Mouse (Mus musculus) olfactory bulb, adult 2 months (tissue): ENCODE measurements around the gene Gm49361. TPM values are rescaled to one million over a fixed set of nuclear protein-coding genes. Genes with fewer than 3 reads are reported as not detected.
A peak's percentile ranks its signal among the peaks of the same experiment; 100 is the strongest.

Experiments
- H3K27ac ChIP-seq: fragments of 200-500 bp; 2 replicates; pipeline ENCODE4 v1.5.1; 2012; ENCODE audit warnings: low read depth, low read length; ENCODE audit not compliant: insufficient read depth
- H3K4me1 ChIP-seq: fragments of 200-500 bp; 2 replicates; pipeline ENCODE4 v1.6.1; 2012; ENCODE audit warnings: low read length; ENCODE audit not compliant: control insufficient read depth, insufficient read depth
- H3K4me3 ChIP-seq: fragments of 200-500 bp; 2 replicates; pipeline ENCODE4 v1.5.1; 2012; ENCODE audit warnings: mild to moderate bottlenecking, low read depth, low read length, moderate library complexity; ENCODE audit not compliant: insufficient read depth
- CTCF ChIP-seq: fragments of 200-500 bp; IDR thresholded peaks from 2 replicates; pipeline ENCODE4 v1.5.1; 2012; ENCODE audit warnings: low read depth, mild to moderate bottlenecking, low read length, moderate library complexity; ENCODE audit not compliant: insufficient read depth
- POLR2A ChIP-seq: fragments of 200-500 bp; IDR thresholded peaks from 2 replicates; pipeline ENCODE4 v1.6.1; 2012; ENCODE audit warnings: mild to moderate bottlenecking, low read depth, low read length, moderate library complexity; ENCODE audit not compliant: insufficient read depth
- WGBS: fragments of 180-500 bp; shearing (Covaris S2); methylation state at CpG from one replicate; pipeline ENCODE4 v1.1.7; 2018; 5-methylcytosine and 5-hydroxymethylcytosine counted together
- polyA plus RNA-seq: library from polyadenylated mRNA; stranded (reverse); fragments of >200 nt; gene quantifications from 2 replicates; pipeline ENCODE4 v1.2.4, GENCODE M21; 2012; ENCODE audit warnings: low replicate concordance; ENCODE audit not compliant: missing spikeins, insufficient read depth, insufficient read length

Gm49361 gene
- polyA plus RNA-seq, 1 experiment, result not detected

DNA sequence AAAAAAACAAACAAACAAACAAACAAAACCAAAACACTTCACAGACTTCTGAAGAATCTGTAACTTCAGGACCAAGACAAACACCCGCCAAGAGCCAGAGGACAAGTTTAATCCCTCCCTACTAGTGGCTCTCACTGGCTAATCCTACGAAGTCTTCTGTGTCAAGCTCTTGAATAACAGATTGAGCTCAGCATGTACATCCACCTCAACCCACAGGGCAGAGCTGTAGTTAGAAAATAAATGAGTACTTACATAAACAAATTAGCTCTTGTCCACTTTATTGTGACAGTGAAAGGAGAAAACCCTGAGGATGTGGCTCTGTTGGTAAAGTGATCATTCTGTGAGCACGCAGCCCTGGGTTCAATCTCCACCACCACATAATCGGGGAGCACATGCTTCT is 124.2 kb downstream of the Gm49361 start:
- WGBS, result 55% methylated on average over 4 of the region's 4 CpGs
- H3K4me3 ChIP-seq, result no peak overlapping the region
- TF ChIP-seq POLR2A (no peak), CTCF (no peak)
- H3K4me1 ChIP-seq, result peaks cover 6% of the 10 kb centered on the region
- 0 out of 2 replicates have a peak overlapping the region, but pooled peaks have one; percentile 16 for H3K27ac ChIP-seq

DNA sequence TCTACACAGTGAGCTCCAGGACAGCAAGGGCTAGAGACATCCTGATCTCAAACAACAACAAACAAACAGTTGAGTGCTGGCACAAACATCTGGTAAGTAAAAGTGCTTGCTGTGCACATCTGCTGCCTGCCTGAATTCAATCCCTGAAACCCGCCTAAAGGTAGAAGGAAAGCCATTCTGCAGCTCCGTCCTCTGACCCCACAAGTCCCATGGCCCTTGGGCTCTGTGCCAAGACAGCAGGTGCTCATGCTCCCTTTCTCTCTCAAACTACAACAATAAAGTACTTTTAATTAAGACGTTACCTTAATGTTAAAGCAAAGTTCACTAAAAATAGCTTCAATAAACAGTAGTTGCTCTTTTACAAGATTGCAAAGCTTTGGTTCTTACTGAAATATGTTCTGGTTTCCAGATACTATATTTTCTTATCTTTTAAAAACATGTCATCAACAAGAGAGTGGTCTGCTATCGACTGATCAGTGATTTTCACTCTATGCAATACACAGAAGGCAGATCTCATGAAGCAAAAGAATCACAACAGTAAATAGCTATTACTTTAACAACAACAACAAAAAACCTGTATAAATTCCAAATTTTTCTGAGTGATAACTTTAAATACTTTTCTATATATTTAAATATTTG is 125.2 kb downstream of the Gm49361 start:
- H3K27ac ChIP-seq, result no peak overlapping the region
- TF ChIP-seq POLR2A (no peak), CTCF (no peak)
- WGBS, result 61% methylated on average over 4 of the region's 4 CpGs
- peaks cover 9% of the 10 kb centered on the region for H3K4me1 ChIP-seq
- H3K4me3 ChIP-seq, result no peak overlapping the region

DNA sequence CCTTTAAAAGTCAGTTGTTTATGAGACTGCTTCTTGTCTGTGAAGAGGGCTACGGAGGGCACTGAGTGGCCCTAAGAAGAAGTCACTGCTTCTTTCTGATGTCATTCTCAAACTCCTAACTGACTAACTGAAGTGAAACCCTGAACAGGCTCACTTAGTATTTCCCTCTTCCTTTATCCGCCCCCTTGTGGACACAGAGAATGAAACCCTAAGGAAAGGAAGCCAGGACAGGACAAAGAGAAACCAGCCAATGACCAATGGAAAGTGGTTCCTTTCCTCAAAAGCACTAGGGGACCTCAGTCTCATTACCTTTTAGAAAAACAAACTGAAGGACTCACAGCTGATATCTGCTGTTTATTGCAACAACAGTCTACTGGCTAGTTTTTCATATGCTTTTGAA is 126.4 kb downstream of the Gm49361 start:
- peaks cover 9% of the 10 kb centered on the region for H3K4me1 ChIP-seq
- H3K4me3 ChIP-seq, result no peak overlapping the region
- H3K27ac ChIP-seq, result no peak overlapping the region
- 61% methylated on average over 2 of the region's 2 CpGs for WGBS
- TF ChIP-seq POLR2A (no peak), CTCF (no peak)

DNA sequence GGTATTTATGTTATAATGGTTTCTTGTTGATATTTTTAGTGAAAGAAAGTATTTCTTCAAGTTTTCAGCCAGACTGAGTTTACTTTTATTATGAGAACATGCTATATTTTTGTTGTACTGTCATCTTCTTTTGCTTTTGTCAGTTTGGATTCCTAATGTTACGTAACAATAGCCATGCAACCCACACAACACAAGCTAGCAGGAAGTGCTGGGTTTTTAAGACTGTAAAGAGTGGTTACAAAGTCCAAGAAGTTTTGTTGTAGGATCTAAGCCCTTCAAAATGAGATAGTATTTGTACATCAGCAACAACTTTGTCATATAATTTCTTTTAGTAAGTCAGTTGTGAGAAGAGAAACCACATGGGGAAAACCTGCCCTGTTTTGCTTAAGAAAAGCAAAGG is 128.2 kb downstream of the Gm49361 start:
- WGBS, result 91% methylated on average over 1 of the region's 1 CpGs

DNA sequence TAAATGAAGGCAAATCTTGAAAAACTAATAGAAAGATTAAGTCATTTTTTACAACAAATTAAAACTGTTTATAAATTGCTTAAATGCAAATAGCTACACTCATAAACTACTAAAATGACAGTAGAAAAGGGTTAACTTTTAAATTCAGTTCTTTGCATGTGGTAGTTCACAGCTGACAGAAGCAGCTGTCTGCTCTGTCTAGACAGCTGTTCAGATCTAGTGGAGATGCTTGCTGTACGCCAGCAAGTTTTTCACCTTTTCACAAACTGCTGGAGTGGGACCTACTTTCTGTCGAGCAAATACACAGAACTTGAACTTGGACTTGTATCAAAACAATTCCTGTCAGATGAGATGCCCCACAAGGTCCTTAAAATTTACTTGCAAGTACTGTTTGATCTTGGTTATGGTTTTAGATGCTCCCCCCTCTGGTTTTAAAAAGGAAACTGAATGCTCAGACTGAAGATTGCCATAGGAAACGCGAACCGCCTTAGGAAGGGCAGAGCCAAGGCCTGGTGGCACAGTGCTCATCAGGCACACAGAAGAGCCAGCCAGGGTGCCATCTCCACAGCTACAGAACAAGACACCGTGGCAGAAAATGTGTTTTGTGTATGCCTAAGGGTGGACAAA is 129.5 kb downstream of the Gm49361 start:
- TF ChIP-seq POLR2A, result no peak
- no peak for TF ChIP-seq CTCF
- Histone ChIP-seq H3K4me1 (peaks cover 7% of the 10 kb centered on the region), H3K4me3 (no peak overlapping the region), H3K27ac (no peak overlapping the region)
- 63% methylated on average over 6 of the region's 6 CpGs for WGBS

More for the DNA sequence above, 128.2 kb downstream of the Gm49361 start:
- peaks cover 8% of the 10 kb centered on the region for H3K4me1 ChIP-seq
- H3K4me3 ChIP-seq, result no peak overlapping the region
- no peak for TF ChIP-seq CTCF
- TF ChIP-seq POLR2A, result no peak
- H3K27ac ChIP-seq, result no peak overlapping the region

DNA sequence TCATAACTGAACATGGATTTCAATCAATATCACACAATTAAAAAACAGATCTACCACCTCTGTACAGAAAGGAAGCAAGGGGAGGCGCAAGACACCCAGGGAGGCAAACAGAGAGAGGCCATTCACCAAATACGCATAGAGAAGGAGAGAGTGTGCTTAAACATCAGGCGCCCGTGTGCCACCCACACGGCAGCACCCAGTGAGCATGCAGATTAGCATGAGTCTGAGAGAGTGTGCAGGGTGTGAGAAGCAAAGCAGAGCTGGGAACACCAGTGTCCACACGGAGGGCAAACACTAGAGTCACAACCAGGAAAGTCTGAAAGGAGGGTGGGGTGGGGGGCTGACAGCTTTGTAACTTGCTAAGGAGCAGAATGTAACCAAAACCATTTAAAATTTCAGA is 130.1 kb downstream of the Gm49361 start:
- no peak overlapping the region for H3K4me3 ChIP-seq
- 52% methylated on average over 6 of the region's 6 CpGs for WGBS
- H3K4me1 ChIP-seq, result peaks cover 7% of the 10 kb centered on the region
- H3K27ac ChIP-seq, result no peak overlapping the region
- TF ChIP-seq CTCF (no peak), POLR2A (no peak)

DNA sequence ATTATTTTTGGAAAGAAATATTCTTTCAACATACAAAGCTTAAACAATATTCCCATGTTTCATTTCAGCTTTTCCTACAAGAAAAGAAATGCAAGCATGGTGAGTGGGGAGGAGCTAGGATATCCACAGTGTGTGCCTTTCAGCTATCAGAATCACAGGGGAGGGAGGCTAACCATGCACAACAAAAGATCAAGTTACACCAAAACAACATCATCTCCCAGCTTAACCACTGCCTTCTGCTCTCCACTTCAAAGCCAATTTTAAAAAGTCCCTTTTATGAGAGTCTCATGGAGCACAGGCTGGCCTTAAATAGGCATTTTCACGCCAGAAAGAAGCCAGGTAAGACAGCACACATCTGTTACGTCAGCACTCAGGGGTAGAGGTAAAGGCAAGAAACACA is 134.9 kb downstream of the Gm49361 start:
- TF ChIP-seq CTCF (no peak), POLR2A (no peak)
- 82% methylated on average over 2 of the region's 2 CpGs for WGBS

DNA sequence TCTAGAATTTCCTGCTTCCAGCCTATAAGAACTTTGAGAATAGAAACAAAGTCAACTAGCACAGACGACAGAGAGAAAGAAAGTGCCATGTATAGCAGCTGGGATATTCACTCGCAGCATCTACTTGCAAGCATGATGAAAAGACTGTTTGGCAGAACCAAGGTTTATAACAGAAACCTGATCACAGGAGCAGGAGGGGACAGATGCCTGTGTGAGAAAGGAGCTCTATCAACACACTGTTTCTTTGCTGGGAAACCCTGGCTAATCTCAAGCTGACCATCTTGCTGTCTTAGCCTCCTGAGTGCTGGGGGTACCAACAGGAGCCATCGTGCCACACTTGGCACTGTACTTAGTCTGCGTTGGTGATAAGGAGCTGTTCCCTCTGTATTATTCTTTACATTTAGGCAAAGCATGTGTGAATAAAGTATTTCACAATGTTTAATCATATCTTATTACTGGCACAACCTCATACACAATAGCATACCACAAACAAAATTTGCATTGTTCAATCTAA is 136.0 kb downstream of the Gm49361 start:
- Histone ChIP-seq H3K27ac (no peak overlapping the region), H3K4me1 (no peaks in the 10 kb centered on the region), H3K4me3 (no peak overlapping the region)
- 83% methylated on average over 4 of the region's 4 CpGs for WGBS
- TF ChIP-seq POLR2A, result no peak
- TF ChIP-seq CTCF, result no peak

More for the DNA sequence above, 134.9 kb downstream of the Gm49361 start:
- Histone ChIP-seq H3K4me3 (no peak overlapping the region), H3K4me1 (peaks cover 3% of the 10 kb centered on the region; the same call in 1 of the 2 replicates), H3K27ac (no peak overlapping the region)

DNA sequence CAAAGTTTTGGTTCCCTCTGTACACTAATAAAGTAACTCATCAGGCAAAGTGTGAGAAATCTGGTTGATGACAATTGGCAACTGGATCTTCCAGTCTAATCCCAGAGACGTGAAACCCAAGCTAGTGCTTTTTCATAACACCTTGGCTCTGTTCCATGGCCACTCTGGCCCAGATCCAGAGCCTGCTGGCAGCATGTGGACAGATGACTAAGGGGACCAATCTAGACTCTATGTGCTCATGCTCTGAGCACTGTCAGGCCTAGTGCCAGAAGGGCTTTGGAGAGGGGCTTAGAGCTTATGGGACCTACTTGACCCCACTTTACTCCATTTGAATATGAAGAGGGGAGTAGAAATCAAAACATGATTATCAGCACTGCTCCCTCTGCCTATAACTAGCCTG is 138.4 kb downstream of the Gm49361 start:
- no peaks in the 10 kb centered on the region for H3K4me1 ChIP-seq
- no peak overlapping the region for H3K4me3 ChIP-seq
- TF ChIP-seq CTCF (no peak), POLR2A (no peak)
- H3K27ac ChIP-seq, result no peak overlapping the region
- WGBS, result 9% methylated on average over 1 of the region's 1 CpGs

DNA sequence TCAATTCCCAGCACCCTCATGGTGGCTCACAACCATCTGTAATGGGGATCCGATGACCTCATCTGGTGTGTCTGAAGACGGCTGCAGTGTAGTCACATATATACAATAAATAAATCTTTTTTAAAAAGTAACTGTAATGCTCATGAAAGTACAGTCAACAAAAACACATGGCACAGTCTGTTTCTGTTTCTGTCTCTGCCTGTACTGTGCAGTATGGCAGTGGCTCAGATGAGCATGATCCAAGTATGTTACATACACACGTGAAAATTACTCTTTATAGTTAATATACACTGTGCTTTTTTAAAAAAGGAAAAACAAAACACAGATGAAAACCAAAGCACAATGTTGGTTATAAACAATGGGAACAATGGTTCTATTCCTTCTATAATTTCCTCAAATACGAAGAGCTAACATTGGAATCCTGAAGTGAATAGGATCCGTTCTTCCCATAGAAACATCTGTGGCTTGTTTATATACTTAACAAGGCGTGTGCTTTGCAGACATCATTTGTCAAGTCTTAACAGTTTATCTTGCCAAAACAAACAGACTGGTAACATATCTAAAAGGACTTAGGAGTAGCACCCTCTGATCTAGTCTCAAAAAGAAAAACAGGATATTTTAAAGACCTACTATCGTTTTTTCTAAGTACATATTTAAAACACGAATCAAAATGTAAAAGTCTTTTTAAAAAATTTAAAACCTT is 139.1 kb downstream of the Gm49361 start:
- no peak overlapping the region for H3K27ac ChIP-seq
- H3K4me1 ChIP-seq, result no peaks in the 10 kb centered on the region
- WGBS, result 31% methylated on average over 8 of the region's 8 CpGs
- TF ChIP-seq CTCF (no peak), POLR2A (no peak)
- H3K4me3 ChIP-seq, result no peak overlapping the region
